Mouse (Mus musculus) lung, adult 2 months (tissue): ENCODE data around the gene Zfyve9. TPM values are rescaled to one million over a fixed set of nuclear protein-coding genes. Genes with fewer than 3 reads are reported as not detected.
"Not testable (repeated sequence)": the region's sequence is repeated elsewhere in the genome, so short reads cannot be mapped to it uniquely, and the experiment has no call there.

ENCODE experiments used
- DNase-seq: peaks from one replicate; pipeline ENCODE4 v3.0.0; 2022
- H3K4me1 ChIP-seq: fragments of 200-500 bp; 2 replicates; pipeline ENCODE4 v1.6.1; 2011; ENCODE audit warnings: low read length; ENCODE audit not compliant: control insufficient read depth, insufficient read depth
- H3K4me3 ChIP-seq: fragments of 200-500 bp; replicated peaks from 2 replicates; pipeline ENCODE3; 2011; ENCODE audit warnings: low read depth, mild to moderate bottlenecking, control low read depth, low read length; ENCODE audit errors: extremely low read depth
- CTCF ChIP-seq: fragments of 200-500 bp; IDR thresholded peaks from 2 replicates; pipeline ENCODE4 v1.5.1; 2011; ENCODE audit warnings: mild to moderate bottlenecking, low read length, control low read depth; ENCODE audit not compliant: insufficient read depth
- POLR2A ChIP-seq: fragments of 200-500 bp; IDR thresholded peaks from 2 replicates; pipeline ENCODE4 v1.6.1; 2011; ENCODE audit warnings: low read depth, mild to moderate bottlenecking, control low read depth, low read length, borderline replicate concordance; ENCODE audit errors: extremely low read depth
- WGBS: fragments of 180-500 bp; shearing (Covaris S2); methylation state at CpG from one replicate; pipeline ENCODE4 v1.1.7; 2018; 5-methylcytosine and 5-hydroxymethylcytosine counted together
- polyA plus RNA-seq: library from polyadenylated mRNA; depleted of rRNA; stranded (reverse); fragments of >200 nt; gene quantifications from 2 replicates; pipeline ENCODE4 v1.2.3, GENCODE M21; 2012

The Zfyve9 gene
- polyA plus RNA-seq, 1 experiment = 7.0 TPM

- Histone ChIP-seq H3K4me3 (no peak overlapping the region), H3K4me1 (peaks cover 2% of the 10 kb centered on the region; the same call in 1 of the 2 replicates)
- no peak for DNase-seq
- TF ChIP-seq POLR2A (no peak), CTCF (no peak)
- 79% methylated on average over 1 of the region's 1 CpGs for WGBS
Observed at GRCm38 (mm10) chr4:108730450-108730849, 50.1 kb downstream of the Zfyve9 start.

GRCm38 (mm10) chr4:108724102-108724501, 56.5 kb downstream of the Zfyve9 start:
- 90% methylated on average over 2 of the region's 2 CpGs for WGBS
- no peak for TF ChIP-seq POLR2A
- no peak for TF ChIP-seq CTCF
- H3K4me1 ChIP-seq = no peaks in the 10 kb centered on the region
- H3K4me3 ChIP-seq = no peak overlapping the region
- DNase-seq = no peak

- Histone ChIP-seq H3K4me3 (no peak overlapping the region), H3K4me1 (no peaks in the 10 kb centered on the region)
- TF ChIP-seq POLR2A (no peak), CTCF (no peak)
- WGBS = 65% methylated on average over 3 of the region's 3 CpGs
- DNase-seq = no peak
Observed at GRCm38 (mm10) chr4:108721245-108721784, 59.3 kb downstream of the Zfyve9 start.

- no peaks in the 10 kb centered on the region for H3K4me1 ChIP-seq
- WGBS = 89% methylated on average over 5 of the region's 5 CpGs
- TF ChIP-seq POLR2A = no peak
- no peak for TF ChIP-seq CTCF
- H3K4me3 ChIP-seq = no peak within 1 kb of the TSS
- no peak for DNase-seq
Observed at GRCm38 (mm10) chr4:108719349-108719748, 61.2 kb downstream of the Zfyve9 start, which contains the start of gene 3110021N24Rik. Gene 3110021N24Rik (plus strand): TSS chr4:108719649.

GRCm38 (mm10) chr4:108708209-108708608, 72.4 kb downstream of the Zfyve9 start:
- 46% methylated on average over 5 of the region's 5 CpGs for WGBS
- no peak for DNase-seq
- Histone ChIP-seq H3K4me3 (no peak overlapping the region), H3K4me1 (no peaks in the 10 kb centered on the region)
- TF ChIP-seq POLR2A = no peak
- no peak for TF ChIP-seq CTCF

GRCm38 (mm10) chr4:108696934-108697333, 83.7 kb downstream of the Zfyve9 start:
- 61% methylated on average over 3 of the region's 3 CpGs for WGBS
- no peaks in the 10 kb centered on the region for H3K4me1 ChIP-seq
- H3K4me3 ChIP-seq = no peak overlapping the region
- no peak for DNase-seq
- TF ChIP-seq POLR2A = no peak
- peak; percentile 42; the same call in 1 of the 2 replicates for TF ChIP-seq CTCF

- no peaks in the 10 kb centered on the region for H3K4me1 ChIP-seq
Observed at GRCm38 (mm10) chr4:108691469-108691868, 89.1 kb downstream of the Zfyve9 start.

GRCm38 (mm10) chr4:108690479-108690878, 90.1 kb downstream of the Zfyve9 start:
- DNase-seq = no peak
- no peak overlapping the region for H3K4me3 ChIP-seq
- H3K4me1 ChIP-seq = no peaks in the 10 kb centered on the region
- WGBS = 98% methylated on average over 3 of the region's 3 CpGs
- TF ChIP-seq CTCF = no peak
- TF ChIP-seq POLR2A = no peak

More at GRCm38 (mm10) chr4:108691469-108691868, 89.1 kb downstream of the Zfyve9 start:
- TF ChIP-seq POLR2A (no peak), CTCF (no peak)
- H3K4me3 ChIP-seq = no peak overlapping the region
- no peak for DNase-seq

GRCm38 (mm10) chr4:108687098-108687497, 93.5 kb downstream of the Zfyve9 start:
- WGBS = 94% methylated on average over 6 of the region's 7 CpGs
- not testable (repeated sequence) for H3K4me1 ChIP-seq, DNase-seq, H3K4me3 ChIP-seq

GRCm38 (mm10) chr4:108686156-108686555, 94.4 kb downstream of the Zfyve9 start:
- 78% methylated on average over 3 of the region's 3 CpGs for WGBS
- no peak for TF ChIP-seq CTCF
- TF ChIP-seq POLR2A = no peak
- Histone ChIP-seq H3K4me3 (no peak overlapping the region), H3K4me1 (no peaks in the 10 kb centered on the region)
- no peak for DNase-seq
